Mouse (Mus musculus): ENCODE measurements around the gene Tenm4. TPM values are rescaled to one million over a fixed set of nuclear protein-coding genes. Genes with fewer than 3 reads are reported as not detected.

The Tenm4 gene
- polyA plus RNA-seq, 2 experiments from 2014 or later = 0.19 to 0.37 TPM

- no peak for ATAC-seq
Measured at GRCm38 (mm10) chr7:96826101-96826500, 655.1 kb downstream of the Tenm4 start.

- no peak for ATAC-seq
Measured at GRCm38 (mm10) chr7:96826672-96827071, 655.6 kb downstream of the Tenm4 start.

GRCm38 (mm10) chr7:96832551-96832950 is 661.5 kb downstream of the Tenm4 start:
- ATAC-seq = no peak

GRCm38 (mm10) chr7:96833012-96833411 is 662.0 kb downstream of the Tenm4 start:
- no peak for ATAC-seq

GRCm38 (mm10) chr7:96834681-96835289 is 663.7 kb downstream of the Tenm4 start:
- ATAC-seq = no peak

- no peak for ATAC-seq
Measured at GRCm38 (mm10) chr7:96835313-96835712, 664.3 kb downstream of the Tenm4 start.

- ATAC-seq = no peak
Measured at GRCm38 (mm10) chr7:96838271-96838841, 667.3 kb downstream of the Tenm4 start.

- ATAC-seq = no peak
Measured at GRCm38 (mm10) chr7:96838926-96839325, 667.9 kb downstream of the Tenm4 start.

- ATAC-seq = no peak
Measured at GRCm38 (mm10) chr7:96839586-96839985, 668.5 kb downstream of the Tenm4 start.

GRCm38 (mm10) chr7:96842477-96843255 is 671.6 kb downstream of the Tenm4 start:
- no peak for ATAC-seq

GRCm38 (mm10) chr7:96844104-96844894 is 673.3 kb downstream of the Tenm4 start:
- no peak for ATAC-seq

GRCm38 (mm10) chr7:96852781-96853180 is 681.7 kb downstream of the Tenm4 start:
- no peak for ATAC-seq

- no peak for ATAC-seq
Measured at GRCm38 (mm10) chr7:96855867-96856406, 684.9 kb downstream of the Tenm4 start.

- no peak for ATAC-seq
Measured at GRCm38 (mm10) chr7:96856518-96856917, 685.5 kb downstream of the Tenm4 start.

- ATAC-seq = no peak
Measured at GRCm38 (mm10) chr7:96859077-96859476, 688.0 kb downstream of the Tenm4 start.

- no peak for ATAC-seq
Measured at GRCm38 (mm10) chr7:96859684-96860083, 688.6 kb downstream of the Tenm4 start.

GRCm38 (mm10) chr7:96860650-96861049 is 689.6 kb downstream of the Tenm4 start:
- ATAC-seq = no peak

GRCm38 (mm10) chr7:96864894-96865722 is 694.1 kb downstream of the Tenm4 start:
- no peak for ATAC-seq

- ATAC-seq = no peak
Measured at GRCm38 (mm10) chr7:96869079-96869810, 698.2 kb downstream of the Tenm4 start.

GRCm38 (mm10) chr7:96870473-96870872 is 699.4 kb downstream of the Tenm4 start:
- ATAC-seq = peak; percentile 74

- no peak for ATAC-seq
Measured at GRCm38 (mm10) chr7:96871031-96871430, 700.0 kb downstream of the Tenm4 start.
